Mouse (Mus musculus) midbrain, embryonic 12.5 days (tissue): Measurements from ENCODE around the gene Snx29. TPM values are rescaled to one million over a fixed set of nuclear protein-coding genes. Genes with fewer than 3 reads are reported as not detected.

Experiments
- ATAC-seq: fragments of 200-750 bp; cut with Nextera tagmentation; 2 replicates; pipeline ENCODE4 v1.8.0; 2017; ENCODE audit warnings: low read depth, moderate TSS enrichment, moderate library complexity; ENCODE audit not compliant: low FRiP score
- H3K27ac ChIP-seq: fragments of 300-500 bp; sonication (generic); replicated peaks from 2 replicates; pipeline ENCODE4 v1.5.1; 2016; ENCODE audit warnings: mild to moderate bottlenecking
- H3K27me3 ChIP-seq: fragments of 300-500 bp; sonication (generic); 2 replicates; pipeline ENCODE4 v1.6.1; 2016; ENCODE audit warnings: mild to moderate bottlenecking
- H3K36me3 ChIP-seq: fragments of 300-500 bp; sonication (generic); 2 replicates; pipeline ENCODE4 v1.6.1; 2016
- H3K4me1 ChIP-seq: fragments of 300-500 bp; sonication (generic); 2 replicates; pipeline ENCODE4 v1.6.1; 2016
- H3K4me2 ChIP-seq: fragments of 300-500 bp; sonication (generic); replicated peaks from 2 replicates; pipeline ENCODE4 v1.6.1; 2016; ENCODE audit warnings: mild to moderate bottlenecking, moderate library complexity
- H3K4me3 ChIP-seq: fragments of 300-500 bp; sonication (generic); 2 replicates; pipeline ENCODE4 v1.5.1; 2016; ENCODE audit warnings: mild to moderate bottlenecking
- H3K9ac ChIP-seq: fragments of 300-500 bp; sonication (generic); replicated peaks from 2 replicates; pipeline ENCODE4 v1.6.1; 2016; ENCODE audit warnings: mild to moderate bottlenecking, moderate library complexity
- H3K9me3 ChIP-seq: fragments of 300-500 bp; sonication (generic); 2 replicates; pipeline ENCODE4 v1.6.1; 2016; ENCODE audit warnings: mild to moderate bottlenecking
- WGBS: fragments of 180-500 bp; shearing (Covaris S2); methylation state at CpG from one replicate; pipeline ENCODE4 v1.1.7; 2016; 5-methylcytosine and 5-hydroxymethylcytosine counted together
- polyA plus RNA-seq: library from polyadenylated mRNA; unstranded; fragments of >200 nt; fragmentation: Nextera tagmentation; extraction: Ambion mirVana; gene quantifications from 2 replicates; pipeline ENCODE4 v1.2.1, GENCODE M21; 2016

Snx29 gene
- polyA plus RNA-seq, 1 experiment from 2014 or later, result 19.6 TPM

- no peak overlapping the region for H3K4me2 ChIP-seq
- H3K36me3 ChIP-seq, result no peaks in the 10 kb centered on the region
- no peak overlapping the region for H3K4me3 ChIP-seq
- no peaks in the 10 kb centered on the region for H3K9me3 ChIP-seq
- H3K9ac ChIP-seq, result no peak overlapping the region
- no peaks in the 10 kb centered on the region for H3K4me1 ChIP-seq
- H3K27me3 ChIP-seq, result no peaks in the 10 kb centered on the region
- no peak overlapping the region for H3K27ac ChIP-seq
- no peak for ATAC-seq
- 59% methylated on average over 7 of the region's 7 CpGs for WGBS
Measured at GRCm38 (mm10) chr16:11597769-11598168, 275.1 kb downstream of the Snx29 start.

- H3K9ac ChIP-seq, result no peak overlapping the region
- WGBS, result 87% methylated on average over 3 of the region's 3 CpGs
- H3K9me3 ChIP-seq, result no peaks in the 10 kb centered on the region
Measured at GRCm38 (mm10) chr16:11599523-11599922, 276.8 kb downstream of the Snx29 start.

GRCm38 (mm10) chr16:11601336-11602082 is 278.8 kb downstream of the Snx29 start:
- Histone ChIP-seq H3K27me3 (no peaks in the 10 kb centered on the region), H3K4me1 (no peaks in the 10 kb centered on the region), H3K4me2 (no peak overlapping the region), H3K4me3 (no peak overlapping the region), H3K27ac (no peak overlapping the region), H3K9me3 (no peaks in the 10 kb centered on the region), H3K9ac (no peak overlapping the region), H3K36me3 (no peaks in the 10 kb centered on the region)
- ATAC-seq, result no peak
- 97% methylated on average over 1 of the region's 1 CpGs for WGBS

More at GRCm38 (mm10) chr16:11599523-11599922, 276.8 kb downstream of the Snx29 start:
- Histone ChIP-seq H3K4me3 (no peak overlapping the region), H3K36me3 (no peaks in the 10 kb centered on the region), H3K4me1 (no peaks in the 10 kb centered on the region), H3K27me3 (no peaks in the 10 kb centered on the region), H3K27ac (no peak overlapping the region), H3K4me2 (no peak overlapping the region)
- no peak for ATAC-seq

GRCm38 (mm10) chr16:11603667-11604422 is 281.1 kb downstream of the Snx29 start:
- Histone ChIP-seq H3K4me1 (no peaks in the 10 kb centered on the region), H3K27ac (no peak overlapping the region), H3K4me3 (no peak overlapping the region), H3K36me3 (no peaks in the 10 kb centered on the region), H3K9ac (no peak overlapping the region), H3K4me2 (no peak overlapping the region), H3K27me3 (no peaks in the 10 kb centered on the region), H3K9me3 (no peaks in the 10 kb centered on the region)
- no peak for ATAC-seq
- 71% methylated on average over 5 of the region's 5 CpGs for WGBS

DNA sequence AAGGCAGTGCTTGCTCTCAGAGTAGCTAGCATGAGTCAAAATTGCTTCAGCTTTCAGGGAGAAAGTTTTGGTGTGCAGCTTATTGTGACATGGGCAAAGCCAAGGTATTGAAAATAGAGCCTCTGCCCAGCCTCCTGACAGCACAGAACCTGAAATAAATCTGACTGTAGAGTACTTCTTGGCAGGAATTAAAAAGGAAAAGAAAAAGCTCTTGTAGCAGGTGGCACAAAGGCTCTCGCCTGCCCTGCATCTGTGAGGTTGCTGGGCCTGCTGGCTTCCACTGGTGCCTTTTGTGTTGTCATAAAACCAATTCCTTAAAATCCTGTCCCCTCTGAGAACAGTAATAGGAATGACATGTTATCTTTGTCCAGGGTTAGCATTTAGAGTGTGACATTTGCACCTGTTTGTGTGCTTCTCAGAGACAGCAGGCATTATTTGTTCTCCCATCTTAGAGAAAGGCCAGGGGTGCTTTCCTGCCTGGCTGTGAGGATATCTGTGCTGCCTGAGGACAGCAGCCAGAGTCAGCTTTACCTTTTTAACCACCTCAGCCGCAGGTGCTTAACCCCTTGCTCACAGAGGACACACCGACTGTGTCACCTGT is 289.9 kb downstream of the Snx29 start:
- 78% methylated on average over 3 of the region's 3 CpGs for whole genome bisulfite sequencing
- Histone ChIP-seq H3K4me3 (no peak overlapping the region), H3K27ac (no peak overlapping the region), H3K9ac (no peak overlapping the region), H3K9me3 (peaks cover 7% of the 10 kb centered on the region; the same call in 1 of the 2 replicates), H3K36me3 (peaks cover 3% of the 10 kb centered on the region; the same call in 1 of the 2 replicates), H3K4me1 (no peaks in the 10 kb centered on the region), H3K4me2 (no peak overlapping the region), H3K27me3 (no peaks in the 10 kb centered on the region)
- no peak for ATAC-seq

- no peak overlapping the region for H3K9ac ChIP-seq
- no peaks in the 10 kb centered on the region for H3K4me1 ChIP-seq
- no peak overlapping the region for H3K27ac ChIP-seq
- no peaks in the 10 kb centered on the region for H3K27me3 ChIP-seq
- no peak for ATAC-seq
- H3K9me3 ChIP-seq, result peaks cover 7% of the 10 kb centered on the region; the same call in 1 of the 2 replicates
- H3K4me3 ChIP-seq, result no peak overlapping the region
- no peak overlapping the region for H3K4me2 ChIP-seq
- 92% methylated on average over 3 of the region's 3 CpGs for WGBS
- peaks cover 3% of the 10 kb centered on the region; the same call in 1 of the 2 replicates for H3K36me3 ChIP-seq
Measured at GRCm38 (mm10) chr16:11614401-11615014, 291.8 kb downstream of the Snx29 start.

DNA sequence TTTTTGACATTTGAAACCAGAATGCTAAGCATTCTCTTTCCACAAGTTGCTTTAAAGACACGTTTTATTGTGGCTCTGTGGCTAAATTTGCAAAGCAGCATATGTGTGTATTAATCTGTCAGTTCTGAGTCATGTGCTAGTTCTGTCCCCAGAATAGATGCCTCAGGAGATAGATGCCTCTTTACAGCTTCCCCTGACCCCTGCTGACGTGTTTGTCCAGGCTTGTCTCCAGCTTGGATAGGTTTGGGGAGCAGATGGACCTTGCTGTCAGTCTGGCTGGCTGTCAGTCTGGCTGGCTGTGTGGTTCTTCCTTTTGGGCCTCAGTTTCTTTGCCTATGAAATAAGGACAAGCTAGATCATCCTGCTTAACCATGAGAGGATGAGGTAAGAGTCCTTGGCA is 292.9 kb downstream of the Snx29 start:
- no peak overlapping the region for H3K9ac ChIP-seq
- ATAC-seq, result no peak
- H3K4me3 ChIP-seq, result no peak overlapping the region
- 66% methylated on average over 2 of the region's 2 CpGs for WGBS
- no peaks in the 10 kb centered on the region for H3K27me3 ChIP-seq
- peaks cover 7% of the 10 kb centered on the region; the same call in 1 of the 2 replicates for H3K9me3 ChIP-seq
- H3K4me1 ChIP-seq, result no peaks in the 10 kb centered on the region
- peaks cover 3% of the 10 kb centered on the region; the same call in 1 of the 2 replicates for H3K36me3 ChIP-seq
- H3K4me2 ChIP-seq, result no peak overlapping the region
- H3K27ac ChIP-seq, result no peak overlapping the region

DNA sequence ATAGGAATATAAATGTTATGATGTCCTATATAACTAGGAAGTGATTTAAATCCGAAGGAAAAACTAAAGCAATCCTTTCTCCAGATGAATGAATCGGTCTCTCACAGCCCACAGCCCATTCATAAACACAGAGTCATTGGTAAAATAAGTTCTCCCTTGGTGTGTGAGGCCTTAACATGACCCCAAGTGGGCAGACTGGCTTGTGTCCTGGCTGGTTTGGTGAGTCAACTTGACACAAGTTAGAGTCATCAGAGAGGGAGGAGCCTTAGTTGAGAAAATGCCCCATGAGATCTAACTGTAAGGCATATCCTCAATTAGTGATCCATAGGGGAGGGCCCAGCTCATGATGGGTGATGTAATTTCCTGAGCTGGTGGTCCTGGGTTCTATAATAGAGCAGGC is 297.2 kb downstream of the Snx29 start:
- H3K27me3 ChIP-seq, result no peaks in the 10 kb centered on the region
- H3K27ac ChIP-seq, result no peak overlapping the region
- H3K9me3 ChIP-seq, result peaks cover 7% of the 10 kb centered on the region; the same call in 1 of the 2 replicates
- H3K4me2 ChIP-seq, result no peak overlapping the region
- peaks cover 3% of the 10 kb centered on the region; the same call in 1 of the 2 replicates for H3K36me3 ChIP-seq
- no peak for ATAC-seq
- WGBS, result 90% methylated on average over 2 of the region's 2 CpGs
- no peaks in the 10 kb centered on the region for H3K4me1 ChIP-seq
- no peak overlapping the region for H3K4me3 ChIP-seq
- H3K9ac ChIP-seq, result no peak overlapping the region

GRCm38 (mm10) chr16:11621042-11621441 is 298.3 kb downstream of the Snx29 start:
- ATAC-seq, result no peak
- Histone ChIP-seq H3K9ac (no peak overlapping the region), H3K4me1 (0 out of 2 replicates have a peak, but pooled peaks cover 3% of the 10 kb centered on the region), H3K27ac (no peak overlapping the region), H3K36me3 (peaks cover 3% of the 10 kb centered on the region; the same call in 1 of the 2 replicates), H3K27me3 (no peaks in the 10 kb centered on the region), H3K9me3 (peaks cover 7% of the 10 kb centered on the region; the same call in 1 of the 2 replicates), H3K4me2 (no peak overlapping the region), H3K4me3 (no peak overlapping the region)
- WGBS, result 81% methylated on average over 3 of the region's 3 CpGs

GRCm38 (mm10) chr16:11621664-11622063 is 299.0 kb downstream of the Snx29 start:
- Histone ChIP-seq H3K4me1 (0 out of 2 replicates have a peak, but pooled peaks cover 3% of the 10 kb centered on the region), H3K36me3 (peaks cover under 1% of the 10 kb centered on the region; the same call in 1 of the 2 replicates), H3K9me3 (peaks cover 4% of the 10 kb centered on the region; the same call in 1 of the 2 replicates), H3K9ac (no peak overlapping the region), H3K4me2 (no peak overlapping the region), H3K27me3 (no peaks in the 10 kb centered on the region), H3K4me3 (no peak overlapping the region), H3K27ac (no peak overlapping the region)
- 77% methylated on average over 1 of the region's 1 CpGs for WGBS
- no peak for ATAC-seq

DNA sequence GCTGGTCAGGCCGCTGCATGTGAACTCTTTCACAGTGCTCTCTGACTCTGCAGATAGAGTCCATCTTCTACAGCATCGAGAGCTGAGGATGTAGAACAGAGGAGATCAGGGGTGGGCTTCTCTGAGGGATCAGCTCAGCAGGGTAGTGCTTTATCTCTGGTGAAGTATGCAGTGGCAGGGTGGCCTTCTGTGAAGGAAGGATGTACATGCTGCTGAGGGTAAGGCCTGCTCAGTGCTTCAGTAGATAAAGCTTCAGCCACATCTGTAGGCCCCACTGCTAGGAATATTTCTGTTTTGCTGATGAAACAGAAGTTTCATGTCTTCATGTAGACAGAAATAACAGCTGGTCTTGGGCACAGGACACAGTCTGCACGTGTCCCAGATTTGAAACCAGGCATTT is 300.3 kb downstream of the Snx29 start:
- Histone ChIP-seq H3K27me3 (no peaks in the 10 kb centered on the region), H3K4me1 (0 out of 2 replicates have a peak, but pooled peaks cover 3% of the 10 kb centered on the region), H3K9ac (no peak overlapping the region), H3K9me3 (no peaks in the 10 kb centered on the region), H3K36me3 (no peaks in the 10 kb centered on the region), H3K27ac (no peak overlapping the region), H3K4me2 (no peak overlapping the region), H3K4me3 (no peak overlapping the region)
- WGBS, result 87% methylated on average over 3 of the region's 3 CpGs
- no peak for ATAC-seq
